Mouse (Mus musculus) brain, embryonic 14.5 days (tissue): ENCODE results near the gene Pagr1a. TPM values are rescaled to one million over a fixed set of nuclear protein-coding genes. Genes with fewer than 3 reads are reported as not detected.
A peak's percentile ranks its signal among the peaks of the same experiment; 100 is the strongest.

Experiments used
- DNase-seq: peaks from one replicate; pipeline ENCODE4 v3.0.0-alpha.2; 2011; ENCODE audit warnings: low read depth
- CTCF ChIP-seq: fragments of 200-500 bp; IDR thresholded peaks from 2 replicates; pipeline ENCODE4 v1.5.1; 2012; ENCODE audit warnings: inconsistent platforms, mild to moderate bottlenecking, moderate library complexity, borderline replicate concordance; ENCODE audit not compliant: insufficient read depth, insufficient read length; ENCODE audit errors: extremely low read depth
- POLR2A ChIP-seq: fragments of 200-500 bp; IDR thresholded peaks from 2 replicates; pipeline ENCODE4 v1.6.1; 2012; ENCODE audit warnings: mild to moderate bottlenecking, inconsistent platforms, borderline replicate concordance; ENCODE audit not compliant: poor library complexity, insufficient read depth, insufficient read length, severe bottlenecking; ENCODE audit errors: extremely low read depth
- polyA plus RNA-seq: library from polyadenylated mRNA; depleted of rRNA; stranded (reverse); fragments of >200 nt; gene quantifications from 2 replicates; pipeline ENCODE4 v1.2.3, GENCODE M21; 2012; rRNA removed

Gene Pagr1a
- polyA plus RNA-seq, 1 experiment, result 13.0 TPM

- no peak for TF ChIP-seq POLR2A
- no peak for TF ChIP-seq CTCF
- DNase-seq, result no peak
Observed at GRCm38 (mm10) chr7:126978841-126979240, 38.3 kb downstream of the Pagr1a start.

GRCm38 (mm10) chr7:126976878-126977459 is 40.2 kb downstream of the Pagr1a start:
- TF ChIP-seq POLR2A, result no peak
- TF ChIP-seq CTCF, result no peak

GRCm38 (mm10) chr7:126975950-126976866 is 40.9 kb downstream of the Pagr1a start, which contains the start of gene Cdiptos:
Gene Cdiptos (minus strand): TSS chr7:126976098.
- DNase-seq, result peak; percentile 99

More at GRCm38 (mm10) chr7:126976878-126977459, 40.2 kb downstream of the Pagr1a start:
- DNase-seq, result no peak

GRCm38 (mm10) chr7:126975893-126975949 is 41.4 kb downstream of the Pagr1a start, which contains the start of gene Cdipt:
Gene Cdipt (plus strand): TSS chr7:126975914.
- TF ChIP-seq POLR2A (no peak), CTCF (no peak)

More at GRCm38 (mm10) chr7:126975950-126976866, 40.9 kb downstream of the Pagr1a start, which contains the start of gene Cdiptos:
- no peak for TF ChIP-seq POLR2A
- peak; percentile 98 for TF ChIP-seq CTCF

GRCm38 (mm10) chr7:126975493-126975892 is 41.7 kb downstream of the Pagr1a start:
- DNase-seq, result peak; percentile 2
- TF ChIP-seq CTCF (no peak), POLR2A (no peak)

More at GRCm38 (mm10) chr7:126975893-126975949, 41.4 kb downstream of the Pagr1a start, which contains the start of gene Cdipt:
- DNase-seq, result no peak

GRCm38 (mm10) chr7:126967361-126967760 is 49.8 kb downstream of the Pagr1a start:
- TF ChIP-seq POLR2A (no peak), CTCF (no peak)
- no peak for DNase-seq

- no peak for DNase-seq
- TF ChIP-seq CTCF, result no peak
Observed at GRCm38 (mm10) chr7:126965568-126965967, 51.6 kb downstream of the Pagr1a start.

Other genes starting within 250 kb of the Pagr1a start
- gene Ypel3, start 240.4 kb downstream of the Pagr1a start, polyA plus RNA-seq, result 181 and 258 TPM in 2 replicates
- gene Tbx6, start 235.9 kb downstream of the Pagr1a start, polyA plus RNA-seq, result 1.6 and 2.3 TPM in 2 replicates
- gene Ppp4c, start 224.9 kb downstream of the Pagr1a start, polyA plus RNA-seq, result 219 and 232 TPM in 2 replicates
- gene Fam57b, start 219.7 kb downstream of the Pagr1a start, polyA plus RNA-seq, result 199 and 224 TPM in 2 replicates
- not detected in 2 replicates for gene 4930451I11Rik, start 185.7 kb downstream of the Pagr1a start, polyA plus RNA-seq
- 11.8 and 13.2 TPM in 2 replicates for gene Doc2a, start 169.9 kb downstream of the Pagr1a start, polyA plus RNA-seq
- 48.6 and 65.1 TPM in 2 replicates for gene Hirip3, start 155.4 kb downstream of the Pagr1a start, polyA plus RNA-seq
- gene Ino80e, start 155.0 kb downstream of the Pagr1a start, polyA plus RNA-seq, result 86.9 and 99.3 TPM in 2 replicates
- 101 and 131 TPM in 2 replicates for gene Taok2, start 132.6 kb downstream of the Pagr1a start, polyA plus RNA-seq
- 28.3 and 36.8 TPM in 2 replicates for gene Tmem219, start 94.4 kb downstream of the Pagr1a start, polyA plus RNA-seq
- gene Kctd13, start 88.5 kb downstream of the Pagr1a start, polyA plus RNA-seq, result 91.1 and 108 TPM in 2 replicates
- 21.0 and 21.2 TPM in 2 replicates for gene Asphd1, start 67.8 kb downstream of the Pagr1a start, polyA plus RNA-seq
- gene Sez6l2, start 66.8 kb downstream of the Pagr1a start, polyA plus RNA-seq, result 84.2 and 129 TPM in 2 replicates
- gene Cdipt, start 41.4 kb downstream of the Pagr1a start, polyA plus RNA-seq, result 153 and 166 TPM in 2 replicates
- gene Cdiptos, start 41.3 kb downstream of the Pagr1a start, polyA plus RNA-seq, result 0.59 and 1.0 TPM in 2 replicates
- gene Mvp, start 2.7 kb downstream of the Pagr1a start, polyA plus RNA-seq, result 3.5 and 4.3 TPM in 2 replicates
- 1.0 and 1.2 TPM in 2 replicates for gene Pagr1b, start 868 bp downstream of the Pagr1a start, polyA plus RNA-seq
- gene Gm42742, start 3.7 kb upstream of the Pagr1a start, polyA plus RNA-seq, result 77.9 and 87.6 TPM in 2 replicates
- gene Prrt2, start 3.9 kb upstream of the Pagr1a start, polyA plus RNA-seq, result 71.4 and 81.2 TPM in 2 replicates
- gene Maz, start 9.7 kb upstream of the Pagr1a start, polyA plus RNA-seq, result 350 and 352 TPM in 2 replicates
- 25.5 and 42.0 TPM in 2 replicates for gene Kif22, start 25.1 kb upstream of the Pagr1a start, polyA plus RNA-seq
- 0.21 TPM in 1 of 2 replicates, not detected in the other for gene Zg16, start 70.0 kb upstream of the Pagr1a start, polyA plus RNA-seq
- 1.5 and 2.1 TPM in 2 replicates for gene AI467606, start 74.0 kb upstream of the Pagr1a start, polyA plus RNA-seq
- gene Qprt, start 104.9 kb upstream of the Pagr1a start, polyA plus RNA-seq, result 0.75 and 0.76 TPM in 2 replicates
- 0.09 and 0.10 TPM in 2 replicates for gene Spn, start 120.5 kb upstream of the Pagr1a start, polyA plus RNA-seq
- gene Cd2bp2, start 178.7 kb upstream of the Pagr1a start, polyA plus RNA-seq, result 108 and 117 TPM in 2 replicates
- gene Tbc1d10b, start 191.1 kb upstream of the Pagr1a start, polyA plus RNA-seq, result 54.2 and 66.1 TPM in 2 replicates
- 5.8 and 8.9 TPM in 2 replicates for gene Mylpf, start 191.5 kb upstream of the Pagr1a start, polyA plus RNA-seq
- gene Zfp553, start 215.7 kb upstream of the Pagr1a start, polyA plus RNA-seq, result 38.5 and 38.9 TPM in 2 replicates
- 19.4 and 22.6 TPM in 2 replicates for gene Sept1, start 215.8 kb upstream of the Pagr1a start, polyA plus RNA-seq
- gene Zfp771, start 226.9 kb upstream of the Pagr1a start, polyA plus RNA-seq, result 88.1 and 118 TPM in 2 replicates
- 82.3 and 131 TPM in 2 replicates for gene Dctpp1, start 243.4 kb upstream of the Pagr1a start, polyA plus RNA-seq